Comparison of ENCODE assay signal across 24 mouse cellular contexts in the genomic region with DNA sequence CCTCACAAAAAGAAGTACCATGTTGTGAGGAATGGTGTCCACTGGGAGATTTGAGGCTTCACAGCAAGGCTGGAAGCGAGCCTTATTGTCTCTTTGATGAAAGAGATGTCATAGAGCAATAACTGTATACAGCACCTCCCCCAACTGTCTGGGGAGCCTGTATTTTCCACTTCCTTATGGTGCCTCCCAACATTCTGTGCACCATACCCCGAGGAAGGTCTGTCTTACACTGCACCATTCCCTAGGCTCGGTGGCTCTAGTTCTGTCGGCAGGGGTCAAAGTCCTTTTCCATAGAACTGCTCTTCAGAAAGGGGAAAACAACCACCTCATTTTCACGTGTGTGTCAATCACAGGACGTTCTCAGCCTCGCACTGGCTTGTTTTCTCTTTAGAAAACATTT.
DNase-seq lines count a peak whose midpoint lies in the region; ATAC-seq lines count a peak whose summit lies in the region.
"Had no signal": no experiment of that assay in that cellular context is flagged by ENCODE, and none has a peak within 500 bp of the region (broad histone marks: within the 10 kb centered on the region; RNA-seq: fewer than 3 reads in every experiment).

No protein-coding gene starts in this region.

- ATAC-seq in intestine, embryonic 14.5 days (replicated peaks; ENCODE audit: low FRiP score, low TSS enrichment, low read depth): 0 out of 2 replicates have a peak, but pooled peaks have one; percentile 64
- ATAC-seq in intestine, embryonic 16.5 days: peak; percentile 89
- ATAC-seq: activated CD4-positive, CD25-positive, alpha-beta regulatory T cell, adult 4 months; CD4-positive, CD25-positive, alpha-beta regulatory T cell, adult 4 months; forebrain, embryonic 13.5 days; forebrain, embryonic 15.5 days; forebrain, postnatal 0 days; Patski had no signal

- no peak overlapping the region for H3K9ac ChIP-seq in intestine, embryonic 14.5 days (ENCODE audit: low read length)
- no peak overlapping the region for H3K9ac ChIP-seq in intestine, embryonic 16.5 days (ENCODE audit: low read depth, low read length)
- H3K9ac ChIP-seq: embryonic facial prominence, embryonic 12.5 days; forebrain, embryonic 13.5 days; forebrain, embryonic 15.5 days; forebrain, postnatal 0 days had no signal

- H3K9me3 ChIP-seq in intestine, embryonic 14.5 days (ENCODE audit: control insufficient read depth, low read length): no peaks in the 10 kb centered on the region
- H3K9me3 ChIP-seq in intestine, embryonic 16.5 days (ENCODE audit: control insufficient read depth, low read length): no peaks in the 10 kb centered on the region
- no peaks in the 10 kb centered on the region for H3K9me3 ChIP-seq in embryonic facial prominence, embryonic 10.5 days
- H3K9me3 ChIP-seq: embryonic facial prominence, embryonic 12.5 days; forebrain, embryonic 13.5 days; forebrain, embryonic 15.5 days; G1E had no signal

- no peak for DNase-seq in intestine, embryonic 14.5 days (ENCODE audit: low spot score)
- DNase-seq in yolk sac, embryonic 10.5 days (ENCODE audit: low spot score): peak; percentile 18
- no peak for DNase-seq in testis, postnatal 14 days (ENCODE audit: low spot score)
- no peak for DNase-seq in embryonic facial prominence, embryonic 10.5 days (ENCODE audit: low spot score)
- DNase-seq: adrenal gland, adult 8-10 months; adrenal gland, postnatal 25 days; B cell, adult 2 months; cerebellum, adult 11 months; cerebellum, adult 18-20 months; cerebellum, adult 8-10 months; cerebellum, adult 9-11 months; cerebellum, postnatal 14 days; cerebellum, postnatal 36 days; embryo, embryonic 11 days; forebrain, postnatal 0 days had no signal

- WGBS in intestine, embryonic 14.5 days: 80% methylated on average over 7 of the region's 7 CpGs
- WGBS in intestine, embryonic 16.5 days: 53% methylated on average over 7 of the region's 7 CpGs
- WGBS in embryonic facial prominence, embryonic 10.5 days: 84% methylated on average over 7 of the region's 7 CpGs

- no peak overlapping the region for H3K4me2 ChIP-seq in intestine, embryonic 14.5 days (ENCODE audit: low read length)
- H3K4me2 ChIP-seq in intestine, embryonic 16.5 days (ENCODE audit: low read depth, low read length): no peak overlapping the region
- H3K4me2 ChIP-seq: embryonic facial prominence, embryonic 12.5 days; forebrain, embryonic 13.5 days; forebrain, embryonic 15.5 days had no signal

- H3K27me3 ChIP-seq in intestine, embryonic 14.5 days (replicated peaks; ENCODE audit: control insufficient read depth, insufficient read depth, low read length): no peaks in the 10 kb centered on the region
- H3K27me3 ChIP-seq in intestine, embryonic 16.5 days (replicated peaks; ENCODE audit: control insufficient read depth, insufficient read depth, low read length): no peaks in the 10 kb centered on the region
- no peaks in the 10 kb centered on the region for H3K27me3 ChIP-seq in embryonic facial prominence, embryonic 10.5 days (replicated peaks; ENCODE audit: low read depth, poor library complexity, severe bottlenecking)
- H3K27me3 ChIP-seq: CH12.LX; embryonic facial prominence, embryonic 12.5 days; forebrain, embryonic 13.5 days; forebrain, embryonic 15.5 days; Patski had no signal

- H3K4me1 ChIP-seq in intestine, embryonic 14.5 days (replicated peaks; ENCODE audit: control insufficient read depth, insufficient read depth, low read length): no peaks in the 10 kb centered on the region
- 0 out of 2 replicates have a peak, but pooled peaks cover 3% of the 10 kb centered on the region for H3K4me1 ChIP-seq in intestine, embryonic 16.5 days (ENCODE audit: control insufficient read depth, insufficient read depth, low read length)
- peaks cover 3% of the 10 kb centered on the region for H3K4me1 ChIP-seq in embryonic facial prominence, embryonic 10.5 days
- H3K4me1 ChIP-seq: embryonic facial prominence, embryonic 12.5 days; forebrain, embryonic 15.5 days had no signal

- no peak overlapping the region for H3K27ac ChIP-seq in intestine, embryonic 14.5 days (ENCODE audit: low read depth)
- no peak overlapping the region for H3K27ac ChIP-seq in intestine, embryonic 16.5 days (ENCODE audit: low read length)
- no peak overlapping the region for H3K27ac ChIP-seq in embryonic facial prominence, embryonic 10.5 days (replicated peaks)
- H3K27ac ChIP-seq: embryonic facial prominence, embryonic 12.5 days; forebrain, embryonic 13.5 days; forebrain, embryonic 15.5 days had no signal

- no peak overlapping the region for H3K4me3 ChIP-seq in intestine, embryonic 14.5 days (ENCODE audit: low read depth, low read length)
- H3K4me3 ChIP-seq in intestine, embryonic 16.5 days (ENCODE audit: low read length): no peak overlapping the region
- H3K4me3 ChIP-seq in embryonic facial prominence, embryonic 10.5 days: no peak overlapping the region
- H3K4me3 ChIP-seq: embryonic facial prominence, embryonic 12.5 days; forebrain, embryonic 13.5 days; forebrain, embryonic 15.5 days had no signal

- no peaks in the 10 kb centered on the region for H3K36me3 ChIP-seq in intestine, embryonic 14.5 days (ENCODE audit: control insufficient read depth, insufficient read depth, low read length)
- no peaks in the 10 kb centered on the region for H3K36me3 ChIP-seq in intestine, embryonic 16.5 days (ENCODE audit: control insufficient read depth, insufficient read depth, low read length)
- H3K36me3 ChIP-seq in embryonic facial prominence, embryonic 10.5 days (replicated peaks): no peaks in the 10 kb centered on the region
- H3K36me3 ChIP-seq: embryonic facial prominence, embryonic 12.5 days; forebrain, embryonic 15.5 days had no signal
